ENCODE assay signal across 8 mouse cellular contexts in genomic region chr14:59200711-59201603, GRCm38 (mm10). TPM values are rescaled to one million over a fixed set of nuclear protein-coding genes. Genes with fewer than 3 reads are reported as not detected.
DNase-seq lines count a peak whose midpoint lies in the region; ATAC-seq lines count a peak whose summit lies in the region.

Gene Rcbtb1, plus strand, starts transcription at chr14:59201209.

- ATAC-seq in heart, embryonic 13.5 days (ENCODE audit: extremely low read depth, insufficient number of reproducible peaks, low FRiP score, low TSS enrichment) = peak; percentile 95
- peak; percentile 94 for ATAC-seq in liver, embryonic 12.5 days
- peak; percentile 93 for ATAC-seq in stomach, embryonic 15.5 days (ENCODE audit: insufficient read depth, low FRiP score, low read depth)

- peak within 1 kb of the TSS; percentile 86 for H3K4me2 ChIP-seq in heart, embryonic 13.5 days
- peak within 1 kb of the TSS; percentile 92 for H3K4me2 ChIP-seq in liver, embryonic 12.5 days
- peak within 1 kb of the TSS; percentile 88 for H3K4me2 ChIP-seq in stomach, embryonic 15.5 days

- peak; percentile 96 for DNase-seq in CD4-positive, CD25-positive, alpha-beta regulatory T cell, adult 2 months (ENCODE audit: low read depth, low spot score)
- peak; percentile 25 for DNase-seq in fat pad, adult 2 months (ENCODE audit: extremely low read depth, low read depth, low spot score)
- DNase-seq in kidney, postnatal 10 days = peak; percentile 95
- DNase-seq in natural killer cell, adult 2 months (ENCODE audit: low spot score in 2 of 2) = peak; percentile 84 to 89

- H3K9ac ChIP-seq in heart, embryonic 13.5 days = peak within 1 kb of the TSS; percentile 97
- peak within 1 kb of the TSS; percentile 88 for H3K9ac ChIP-seq in liver, embryonic 12.5 days
- H3K9ac ChIP-seq in stomach, embryonic 15.5 days = peak within 1 kb of the TSS; percentile 78

- WGBS in heart, embryonic 13.5 days = under 1% methylated on average over 91 of the region's 96 CpGs
- WGBS in liver, embryonic 12.5 days (ENCODE audit: insufficient replicate concordance) = under 1% methylated on average over 94 of the region's 96 CpGs
- under 1% methylated on average over 84 of the region's 96 CpGs for WGBS in stomach, embryonic 15.5 days

- H3K4me3 ChIP-seq in brown adipose tissue, adult 24 weeks (ENCODE audit: insufficient read depth, low read depth, low read length) = peak within 1 kb of the TSS; percentile 92
- peak within 1 kb of the TSS; percentile 93 for H3K4me3 ChIP-seq in heart, embryonic 13.5 days
- peak within 1 kb of the TSS; percentile 83 for H3K4me3 ChIP-seq in liver, embryonic 12.5 days
- peak within 1 kb of the TSS; percentile 80 for H3K4me3 ChIP-seq in stomach, embryonic 15.5 days (replicated peaks)

- no peaks in the 10 kb centered on the region; the same call in 1 of the 2 replicates for H3K4me1 ChIP-seq in brown adipose tissue, adult 24 weeks (ENCODE audit: control insufficient read depth, insufficient read depth, insufficient read length, low read length)
- peaks cover 35% of the 10 kb centered on the region for H3K4me1 ChIP-seq in heart, embryonic 13.5 days
- peaks cover 35% of the 10 kb centered on the region for H3K4me1 ChIP-seq in liver, embryonic 12.5 days
- H3K4me1 ChIP-seq in stomach, embryonic 15.5 days = 0 out of 2 replicates have a peak, but pooled peaks cover 2% of the 10 kb centered on the region

- H3K36me3 ChIP-seq in heart, embryonic 13.5 days = no peaks in the 10 kb centered on the region
- H3K36me3 ChIP-seq in liver, embryonic 12.5 days = no peaks in the 10 kb centered on the region
- no peaks in the 10 kb centered on the region for H3K36me3 ChIP-seq in stomach, embryonic 15.5 days

- no peaks in the 10 kb centered on the region for H3K9me3 ChIP-seq in heart, embryonic 13.5 days
- no peaks in the 10 kb centered on the region; the same call in 1 of the 2 replicates for H3K9me3 ChIP-seq in liver, embryonic 12.5 days (replicated peaks)
- no peaks in the 10 kb centered on the region for H3K9me3 ChIP-seq in stomach, embryonic 15.5 days

- no peaks in the 10 kb centered on the region; the same call in 1 of the 2 replicates for H3K27me3 ChIP-seq in heart, embryonic 13.5 days (replicated peaks)
- no peaks in the 10 kb centered on the region for H3K27me3 ChIP-seq in liver, embryonic 12.5 days (replicated peaks)
- H3K27me3 ChIP-seq in stomach, embryonic 15.5 days (replicated peaks) = no peaks in the 10 kb centered on the region

- peak within 1 kb of the TSS; percentile 59 for H3K27ac ChIP-seq in brown adipose tissue, adult 24 weeks (replicated peaks; ENCODE audit: low read depth, low read length)
- peak within 1 kb of the TSS; percentile 94 for H3K27ac ChIP-seq in heart, embryonic 13.5 days (replicated peaks)
- peak within 1 kb of the TSS; percentile 90 for H3K27ac ChIP-seq in liver, embryonic 12.5 days
- H3K27ac ChIP-seq in stomach, embryonic 15.5 days = peak within 1 kb of the TSS; percentile 95

RNA-seq across cellular contexts. Expression of gene Rcbtb1, which starts in this region (rescaled TPM):
- polyA plus RNA-seq in brown adipose tissue, adult 24 weeks (2012; ENCODE audit: insufficient read depth, insufficient read length, missing spikeins) = 7.3 and 9.6 TPM in 2 replicates
- polyA plus RNA-seq in heart, embryonic 13.5 days (2015; fragmentation: Nextera tagmentation; extraction: Ambion mirVana) = 21.6 and 24.9 TPM in 2 replicates
- 30.4 and 30.8 TPM in 2 replicates for polyA plus RNA-seq in liver, embryonic 12.5 days (2016; fragmentation: Nextera tagmentation; extraction: Ambion mirVana)
- polyA plus RNA-seq in stomach, embryonic 15.5 days (2015; fragmentation: Nextera tagmentation; extraction: Ambion mirVana) = 47.4 and 52.7 TPM in 2 replicates

Comparison
In these comparisons a context has a peak if more than half of its experiments do, and no peak if none do; other contexts are left out.
1. Peak in every context shown above with its lines: DNase-seq, ATAC-seq, H3K4me3 ChIP-seq and H3K27ac ChIP-seq.
2. DNase-seq: peak in every context shown above with its lines; median percentile 96 in CD4-positive, CD25-positive, alpha-beta regulatory T cell, adult 2 months; 95 in kidney, postnatal 10 days; 86 in natural killer cell, adult 2 months; 25 in fat pad, adult 2 months.